Mouse (Mus musculus) embryonic facial prominence, embryonic 10.5 days (tissue): ENCODE results near the gene Themis2. TPM values are rescaled to one million over a fixed set of nuclear protein-coding genes. Genes with fewer than 3 reads are reported as not detected.
"Not testable (repeated sequence)": the region's sequence is repeated elsewhere in the genome, so short reads cannot be mapped to it uniquely, and the experiment has no call there.

Experiments used
- DNase-seq: peaks from one replicate; pipeline ENCODE4 v3.0.0-alpha.2; 2017; ENCODE audit warnings: low spot score
- H3K27ac ChIP-seq: fragments of 300-500 bp; sonication (generic); replicated peaks from 2 replicates; pipeline ENCODE4 v1.5.1; 2016; ENCODE audit warnings: mild to moderate bottlenecking
- H3K27me3 ChIP-seq: fragments of 300-500 bp; sonication (generic); replicated peaks from 2 replicates; pipeline ENCODE4 v1.6.1; 2016; ENCODE audit warnings: low read depth, mild to moderate bottlenecking; ENCODE audit not compliant: poor library complexity, severe bottlenecking
- H3K36me3 ChIP-seq: fragments of 300-500 bp; sonication (generic); replicated peaks from 2 replicates; pipeline ENCODE4 v1.6.1; 2016; ENCODE audit warnings: mild to moderate bottlenecking, moderate library complexity
- H3K4me1 ChIP-seq: fragments of 300-500 bp; sonication (generic); 2 replicates; pipeline ENCODE4 v1.6.1; 2016
- H3K4me3 ChIP-seq: fragments of 300-500 bp; sonication (generic); 2 replicates; pipeline ENCODE4 v1.5.1; 2016; ENCODE audit warnings: mild to moderate bottlenecking, moderate library complexity
- H3K9me3 ChIP-seq: fragments of 300-500 bp; sonication (generic); 2 replicates; pipeline ENCODE4 v1.6.1; 2016; ENCODE audit warnings: mild to moderate bottlenecking
- WGBS: fragments of 180-500 bp; shearing (Covaris S2); methylation state at CpG from one replicate; pipeline ENCODE4 v1.1.7; 2016; 5-methylcytosine and 5-hydroxymethylcytosine counted together
- polyA plus RNA-seq: library from polyadenylated mRNA; unstranded; fragments of >200 nt; fragmentation: Nextera tagmentation; extraction: Ambion mirVana; gene quantifications from 2 replicates; pipeline ENCODE4 v1.2.1, GENCODE M21; 2016

Themis2 gene
- polyA plus RNA-seq, 1 experiment from 2014 or later: 0.69 TPM

- H3K27ac ChIP-seq: peak within 1 kb of the TSS; percentile 90
- WGBS: under 1% methylated on average over 71 of the region's 71 CpGs
- peak within 1 kb of the TSS; percentile 91 for H3K4me3 ChIP-seq
- H3K27me3 ChIP-seq: no peaks in the 10 kb centered on the region
- peaks cover 10% of the 10 kb centered on the region for H3K4me1 ChIP-seq
- peak; percentile 96 for DNase-seq
- no peaks in the 10 kb centered on the region for H3K9me3 ChIP-seq
- H3K36me3 ChIP-seq: peaks cover 37% of the 10 kb centered on the region
These were observed 28.0 kb downstream of the Themis2 start, which contains the start of gene Rpa2 for GRCm38 (mm10) chr4:132767914-132768876. Gene Rpa2, plus strand, starts transcription at chr4:132768332.

- not testable (repeated sequence) for H3K27ac ChIP-seq, H3K9me3 ChIP-seq, H3K27me3 ChIP-seq, H3K36me3 ChIP-seq, H3K4me1 ChIP-seq, H3K4me3 ChIP-seq, DNase-seq
- WGBS: 87% methylated on average over 3 of the region's 3 CpGs
These were observed 33.1 kb downstream of the Themis2 start for GRCm38 (mm10) chr4:132763125-132763524.

- Histone ChIP-seq H3K4me1 (no peaks in the 10 kb centered on the region), H3K9me3 (no peaks in the 10 kb centered on the region), H3K36me3 (no peaks in the 10 kb centered on the region), H3K27me3 (peaks cover 13% of the 10 kb centered on the region), H3K27ac (no peak overlapping the region), H3K4me3 (no peak overlapping the region)
- WGBS: 76% methylated on average over 6 of the region's 6 CpGs
- DNase-seq: no peak
These were observed 33.6 kb downstream of the Themis2 start for GRCm38 (mm10) chr4:132762602-132763001.

- peaks cover 11% of the 10 kb centered on the region for H3K4me1 ChIP-seq
- 78% methylated on average over 3 of the region's 3 CpGs for WGBS
- H3K36me3 ChIP-seq: no peaks in the 10 kb centered on the region
- peaks cover 36% of the 10 kb centered on the region for H3K27me3 ChIP-seq
- DNase-seq: no peak
- no peak overlapping the region for H3K4me3 ChIP-seq
- no peaks in the 10 kb centered on the region for H3K9me3 ChIP-seq
- no peak overlapping the region for H3K27ac ChIP-seq
These were observed 35.9 kb downstream of the Themis2 start for GRCm38 (mm10) chr4:132760296-132760695.

- Histone ChIP-seq H3K27me3 (peaks cover 40% of the 10 kb centered on the region), H3K9me3 (no peaks in the 10 kb centered on the region), H3K36me3 (no peaks in the 10 kb centered on the region), H3K4me3 (no peak overlapping the region; the same call in 1 of the 2 replicates), H3K4me1 (peaks cover 11% of the 10 kb centered on the region), H3K27ac (no peak overlapping the region)
- DNase-seq: no peak
- 85% methylated on average over 7 of the region's 7 CpGs for WGBS
These were observed 38.4 kb downstream of the Themis2 start for GRCm38 (mm10) chr4:132757633-132758351.

- Histone ChIP-seq H3K4me3 (peak within 1 kb of the TSS; percentile 60), H3K4me1 (peaks cover 14% of the 10 kb centered on the region), H3K27me3 (peaks cover 40% of the 10 kb centered on the region), H3K36me3 (no peaks in the 10 kb centered on the region), H3K9me3 (no peaks in the 10 kb centered on the region), H3K27ac (peak within 1 kb of the TSS; percentile 77)
- DNase-seq: peak; percentile 88
- WGBS: 2% methylated on average over 22 of the region's 22 CpGs
These were observed 39.2 kb downstream of the Themis2 start, which contains the start of gene Smpdl3b for GRCm38 (mm10) chr4:132756974-132757373. Gene Smpdl3b, minus strand, starts transcription at chr4:132757252.

GRCm38 (mm10) chr4:132752992-132753391 is 43.2 kb downstream of the Themis2 start:
- Histone ChIP-seq H3K36me3 (no peaks in the 10 kb centered on the region), H3K4me3 (no peak overlapping the region), H3K27me3 (peaks cover 31% of the 10 kb centered on the region), H3K4me1 (peaks cover 14% of the 10 kb centered on the region), H3K27ac (no peak overlapping the region), H3K9me3 (no peaks in the 10 kb centered on the region)
- DNase-seq: no peak
- 76% methylated on average over 6 of the region's 6 CpGs for WGBS

- Histone ChIP-seq H3K36me3 (no peaks in the 10 kb centered on the region), H3K9me3 (no peaks in the 10 kb centered on the region), H3K4me1 (peaks cover 3% of the 10 kb centered on the region; the same call in 1 of the 2 replicates), H3K4me3 (no peak overlapping the region), H3K27ac (no peak overlapping the region), H3K27me3 (no peaks in the 10 kb centered on the region)
- DNase-seq: no peak
- 86% methylated on average over 6 of the region's 6 CpGs for WGBS
These were observed 46.8 kb downstream of the Themis2 start for GRCm38 (mm10) chr4:132749258-132749982.

- Histone ChIP-seq H3K27me3 (no peaks in the 10 kb centered on the region), H3K36me3 (no peaks in the 10 kb centered on the region), H3K9me3 (no peaks in the 10 kb centered on the region), H3K4me1 (peaks cover 3% of the 10 kb centered on the region; the same call in 1 of the 2 replicates), H3K27ac (no peak overlapping the region), H3K4me3 (no peak overlapping the region)
- DNase-seq: no peak
- 94% methylated on average over 4 of the region's 4 CpGs for WGBS
These were observed 47.4 kb downstream of the Themis2 start for GRCm38 (mm10) chr4:132748778-132749177.

- no peak for DNase-seq
- H3K36me3 ChIP-seq: no peaks in the 10 kb centered on the region
- 60% methylated on average over 9 of the region's 9 CpGs for WGBS
- no peak overlapping the region for H3K4me3 ChIP-seq
- peaks cover 3% of the 10 kb centered on the region; the same call in 1 of the 2 replicates for H3K4me1 ChIP-seq
- no peaks in the 10 kb centered on the region for H3K27me3 ChIP-seq
- peak overlapping the region; percentile 26; the same call in 1 of the 2 replicates for H3K27ac ChIP-seq
- no peaks in the 10 kb centered on the region for H3K9me3 ChIP-seq
These were observed 48.4 kb downstream of the Themis2 start for GRCm38 (mm10) chr4:132747664-132748259.

GRCm38 (mm10) chr4:132746911-132747517 is 49.2 kb downstream of the Themis2 start:
- Histone ChIP-seq H3K36me3 (no peaks in the 10 kb centered on the region), H3K27me3 (no peaks in the 10 kb centered on the region), H3K9me3 (no peaks in the 10 kb centered on the region), H3K4me3 (no peak overlapping the region), H3K4me1 (no peaks in the 10 kb centered on the region), H3K27ac (peak overlapping the region; percentile 26; the same call in 1 of the 2 replicates)
- WGBS: 87% methylated on average over 9 of the region's 9 CpGs
- DNase-seq: no peak
